Mouse (Mus musculus): ENCODE data around the gene Olfr94. TPM values are rescaled to one million over a fixed set of nuclear protein-coding genes. Genes with fewer than 3 reads are reported as not detected.
"Not testable (repeated sequence)": the region's sequence is repeated elsewhere in the genome, so short reads cannot be mapped to it uniquely, and the experiment has no call there.

The Olfr94 gene
- total and polyA plus RNA-seq, 3 experiments: not detected

DNA sequence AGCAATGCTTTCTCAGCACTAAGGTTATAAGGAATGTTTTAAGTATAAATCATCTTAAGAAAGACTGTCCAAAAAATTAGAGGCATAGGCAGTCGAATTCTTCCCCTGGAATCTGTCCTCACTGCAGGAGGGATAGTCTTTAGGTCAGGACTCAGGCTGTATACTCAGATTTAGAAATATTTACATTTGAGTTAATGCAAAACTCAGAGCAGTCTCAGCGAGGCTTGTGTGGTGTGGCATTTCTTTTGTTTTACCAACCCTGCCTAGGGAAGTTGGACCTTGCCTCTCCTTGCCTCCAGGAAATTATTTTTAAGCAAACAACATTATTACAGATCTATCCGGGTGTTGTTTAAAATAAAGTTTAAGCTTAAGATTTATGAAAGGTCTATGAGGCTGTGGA is 41.4 kb upstream of the Olfr94 start:
- Histone ChIP-seq H3K9ac (ENCODE audit: control insufficient read depth, low read depth, low read length, poor library complexity, severe bottlenecking) (no peak overlapping the region), H3K9me3 (replicated peaks; ENCODE audit: insufficient read depth, low read length) (no peaks in the 10 kb centered on the region), H3K36me3 (ENCODE audit: control insufficient read depth in 1 of 2, insufficient read depth in 2 of 2, low read length in 2 of 2) (no peaks in the 10 kb centered on the region), H3K4me3 (ENCODE audit: control insufficient read depth in 1 of 2, insufficient read depth in 1 of 2, low read depth in 2 of 2, low read length in 2 of 2) (no peak overlapping the region), H3K79me2 (ENCODE audit: control insufficient read depth, insufficient read depth, low read length, poor library complexity) (no peaks in the 10 kb centered on the region), H3K4me1 (ENCODE audit: control insufficient read depth in 1 of 2, insufficient read depth in 2 of 2, low read length in 2 of 2) (peaks cover 0 to 3% of the 10 kb centered on the region in 2 experiments; a peak in 1 of 4 replicates), H3K27ac (ENCODE audit: control insufficient read depth, low read depth, low read length) (no peak overlapping the region), H3K27me3 (ENCODE audit: control insufficient read depth in 1 of 2, insufficient read depth in 2 of 2, low read length in 2 of 2) (no peaks in the 10 kb centered on the region)
- no peak for DNase-seq (ENCODE audit: low read depth, low spot score)
- TF ChIP-seq TAL1 (IDR thresholded peaks at IDR 0.05; ENCODE audit: low read length): no peak
- no peak for TF ChIP-seq ZMIZ1 (IDR thresholded peaks at IDR 0.05; ENCODE audit: low read depth, low read length)
- TF ChIP-seq MEF2A (IDR thresholded peaks at IDR 0.05; ENCODE audit: extremely low read depth, insufficient replicate concordance, low read depth, low read length, poor library complexity, severe bottlenecking): no peak
- TF ChIP-seq EP300 (IDR thresholded peaks at IDR 0.05; ENCODE audit: low read depth in 1 of 2, low read length in 2 of 2): no peak
- no peak for TF ChIP-seq BHLHE40 (IDR thresholded peaks at IDR 0.05; ENCODE audit: borderline replicate concordance, low read depth, low read length)
- no peak for TF ChIP-seq UBTF (IDR thresholded peaks at IDR 0.05; ENCODE audit: borderline replicate concordance, insufficient read depth, low read depth, low read length)
- no peak for TF ChIP-seq RAD21 (IDR thresholded peaks at IDR 0.05; ENCODE audit: low read depth, low read length)
- no peak for TF ChIP-seq ETS1 (IDR thresholded peaks at IDR 0.05; ENCODE audit: low read depth, low read length)
- TF ChIP-seq MAZ (IDR thresholded peaks at IDR 0.05; ENCODE audit: low read depth, low read length): no peak
- TF ChIP-seq JUND (IDR thresholded peaks at IDR 0.05; ENCODE audit: low read depth, low read length): no peak
- TF ChIP-seq E2F4 (IDR thresholded peaks at IDR 0.05; ENCODE audit: borderline replicate concordance, low read depth, low read length): no peak

DNA sequence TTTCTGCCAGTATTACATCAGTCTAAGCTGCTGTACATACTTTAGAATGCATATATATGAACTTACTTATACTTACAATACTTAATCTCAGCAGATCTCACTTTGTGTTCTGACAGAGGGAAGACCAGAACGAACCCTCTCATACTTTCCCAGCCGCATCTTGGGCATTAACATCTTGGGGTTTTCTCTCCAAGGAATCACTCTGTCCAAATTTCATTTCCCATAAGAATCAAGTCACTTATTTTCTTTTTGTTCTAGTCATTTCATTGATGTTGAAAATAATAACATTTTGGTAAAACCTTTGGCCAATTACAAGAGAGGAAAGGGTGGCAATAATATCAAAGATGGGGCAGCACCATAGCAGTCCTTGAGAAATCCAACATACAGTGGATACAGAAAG is 36.4 kb upstream of the Olfr94 start, which contains the start of gene Olfr97:
Gene Olfr97, minus strand, starts transcription at position 101 of the 400 bp plus-strand sequence.
- H3K27me3 ChIP-seq (ENCODE audit: control insufficient read depth in 1 of 2, insufficient read depth in 2 of 2, low read length in 2 of 2); H3K36me3 ChIP-seq (ENCODE audit: control insufficient read depth in 1 of 2, insufficient read depth in 2 of 2, low read length in 2 of 2); H3K9ac ChIP-seq (ENCODE audit: control insufficient read depth, low read depth, low read length, poor library complexity, severe bottlenecking); H3K9me3 ChIP-seq (replicated peaks; ENCODE audit: insufficient read depth, low read length); H3K4me1 ChIP-seq (ENCODE audit: control insufficient read depth in 1 of 2, insufficient read depth in 2 of 2, low read length in 2 of 2); H3K27ac ChIP-seq (ENCODE audit: control insufficient read depth, low read depth, low read length); H3K4me3 ChIP-seq (ENCODE audit: control insufficient read depth in 1 of 2, insufficient read depth in 1 of 2, low read depth in 2 of 2, low read length in 2 of 2); H3K79me2 ChIP-seq (ENCODE audit: control insufficient read depth, insufficient read depth, low read length, poor library complexity); DNase-seq (ENCODE audit: low read depth, low spot score): not testable (repeated sequence)

DNA sequence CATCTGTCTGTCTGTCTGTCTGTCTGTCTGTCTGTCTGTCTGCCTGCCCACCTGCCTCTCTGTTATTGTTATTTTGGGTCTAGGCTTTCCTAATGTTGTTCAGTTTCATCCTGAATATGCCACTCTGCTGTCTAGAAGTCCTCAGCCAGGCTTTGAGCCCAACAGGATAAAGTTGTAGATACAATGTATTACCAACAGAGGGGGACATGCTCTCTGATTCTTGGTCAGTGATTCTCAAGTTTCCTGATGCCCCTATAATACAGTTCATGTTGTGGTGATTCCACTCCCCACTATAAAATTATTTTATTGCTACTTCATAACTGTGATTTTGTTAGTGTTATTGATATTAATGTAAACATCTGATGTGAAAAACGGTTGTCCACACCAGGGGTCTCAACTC is 21.1 kb upstream of the Olfr94 start:
- H3K4me3 ChIP-seq (ENCODE audit: control insufficient read depth in 1 of 2, insufficient read depth in 1 of 2, low read depth in 2 of 2, low read length in 2 of 2): no peak overlapping the region
- DNase-seq (ENCODE audit: low read depth, low spot score): no peak
- no peaks in the 10 kb centered on the region for H3K36me3 ChIP-seq (ENCODE audit: control insufficient read depth in 1 of 2, insufficient read depth in 2 of 2, low read length in 2 of 2)
- H3K9me3 ChIP-seq (replicated peaks; ENCODE audit: insufficient read depth, low read length): no peaks in the 10 kb centered on the region
- no peaks in the 10 kb centered on the region for H3K79me2 ChIP-seq (ENCODE audit: control insufficient read depth, insufficient read depth, low read length, poor library complexity)
- TF ChIP-seq GATA1 (IDR thresholded peaks at IDR 0.05; ENCODE audit: low read depth, low read length): no peak
- TF ChIP-seq SMC3 (IDR thresholded peaks at IDR 0.05; ENCODE audit: low read depth, low read length): peak; percentile 40
- TF ChIP-seq CTCF (IDR thresholded peaks at IDR 0.05 in 2 of 3, conservative IDR thresholded peaks at IDR 0.05 in 1 of 3; ENCODE audit: control insufficient read depth in 1 of 3, insufficient read depth in 1 of 3, low read depth in 2 of 3, low read length in 3 of 3, poor library complexity in 1 of 3, severe bottlenecking in 1 of 3): peak in 1 of 3 experiments; percentile 34; a peak in 2 of 6 replicates
- 0 out of 2 replicates have a peak, but pooled peaks have one; percentile 15 for TF ChIP-seq ZC3H11A (IDR thresholded peaks at IDR 0.05; ENCODE audit: low read depth, low read length)
- peak; percentile 24 for TF ChIP-seq RAD21 (IDR thresholded peaks at IDR 0.05; ENCODE audit: low read depth, low read length)
- no peak for TF ChIP-seq MAFK (IDR thresholded peaks at IDR 0.05; ENCODE audit: borderline replicate concordance, low read depth, low read length)
- H3K27ac ChIP-seq (ENCODE audit: control insufficient read depth, low read depth, low read length): no peak overlapping the region
- H3K9ac ChIP-seq (ENCODE audit: control insufficient read depth, low read depth, low read length, poor library complexity, severe bottlenecking): no peak overlapping the region
- H3K4me1 ChIP-seq (ENCODE audit: control insufficient read depth in 1 of 2, insufficient read depth in 2 of 2, low read length in 2 of 2): no peaks in the 10 kb centered on the region
- no peaks in the 10 kb centered on the region for H3K27me3 ChIP-seq (ENCODE audit: control insufficient read depth in 1 of 2, insufficient read depth in 2 of 2, low read length in 2 of 2)
